Mouse (Mus musculus) C2C12 (cell line): ENCODE results near the gene Crym. TPM values are rescaled to one million over a fixed set of nuclear protein-coding genes. Genes with fewer than 3 reads are reported as not detected.

Source experiments
- H3K27me3 ChIP-seq: one replicate; pipeline ENCODE4 v1.6.1; 2011; ENCODE audit not compliant: control insufficient read depth, insufficient read depth, insufficient read length
- H3K36me3 ChIP-seq: one replicate; pipeline ENCODE4 v1.6.1; 2011; ENCODE audit not compliant: control insufficient read depth, insufficient read depth
- H3K4me3 ChIP-seq: one replicate; pipeline ENCODE4 v1.5.1; 2011; ENCODE audit warnings: mild to moderate bottlenecking, control low read depth; ENCODE audit not compliant: poor library complexity, insufficient read depth, severe bottlenecking
- H3K79me2 ChIP-seq: one replicate; pipeline ENCODE4 v1.6.1; 2011; ENCODE audit not compliant: control insufficient read depth, insufficient read depth
- H3K79me3 ChIP-seq: one replicate; pipeline ENCODE4 v1.6.1; 2011; ENCODE audit warnings: low read depth, control low read depth
- H3ac ChIP-seq: one replicate; pipeline ENCODE3; 2011; ENCODE audit warnings: low read depth; ENCODE audit not compliant: control insufficient read depth, insufficient read length
- CEBPB ChIP-seq: IDR thresholded peaks from one replicate; pipeline ENCODE4 v1.6.1; 2011; ENCODE audit warnings: low read depth, mild to moderate bottlenecking, control low read depth, moderate library complexity
- CTCF ChIP-seq: IDR thresholded peaks from one replicate; pipeline ENCODE4 v1.5.1; 2011; ENCODE audit not compliant: control insufficient read depth, insufficient read depth, insufficient read length
- FOSL1 ChIP-seq: IDR thresholded peaks from one replicate; pipeline ENCODE4 v1.8.0; 2011; ENCODE audit warnings: mild to moderate bottlenecking, low read length; ENCODE audit not compliant: poor library complexity, insufficient read depth, severe bottlenecking
- MAX ChIP-seq: IDR thresholded peaks from one replicate; pipeline ENCODE4 v1.6.1; 2011; ENCODE audit warnings: mild to moderate bottlenecking, control low read depth
- MYOD1 ChIP-seq: IDR thresholded peaks from one replicate; pipeline ENCODE4 v1.6.1; 2011; ENCODE audit warnings: low read depth; ENCODE audit not compliant: control insufficient read depth, insufficient read length
- MYOG ChIP-seq: IDR thresholded peaks from one replicate; pipeline ENCODE4 v1.6.1; 2011; ENCODE audit not compliant: control insufficient read depth, insufficient read length; ENCODE audit errors: extremely low read depth
- USF1 ChIP-seq: IDR thresholded peaks from one replicate; pipeline ENCODE4 v1.6.1; 2011; ENCODE audit warnings: low read depth, mild to moderate bottlenecking, control low read depth, moderate library complexity
- polyA plus RNA-seq: library from polyadenylated mRNA; unstranded; fragments of >200 nt; fragmentation: generic; extraction: Trizol; gene quantifications from one replicate; pipeline ENCODE4 v1.2.1, GENCODE M21; 2012; ENCODE audit warnings: missing spikeins

Crym gene
- polyA plus RNA-seq, 1 experiment: not detected

DNA sequence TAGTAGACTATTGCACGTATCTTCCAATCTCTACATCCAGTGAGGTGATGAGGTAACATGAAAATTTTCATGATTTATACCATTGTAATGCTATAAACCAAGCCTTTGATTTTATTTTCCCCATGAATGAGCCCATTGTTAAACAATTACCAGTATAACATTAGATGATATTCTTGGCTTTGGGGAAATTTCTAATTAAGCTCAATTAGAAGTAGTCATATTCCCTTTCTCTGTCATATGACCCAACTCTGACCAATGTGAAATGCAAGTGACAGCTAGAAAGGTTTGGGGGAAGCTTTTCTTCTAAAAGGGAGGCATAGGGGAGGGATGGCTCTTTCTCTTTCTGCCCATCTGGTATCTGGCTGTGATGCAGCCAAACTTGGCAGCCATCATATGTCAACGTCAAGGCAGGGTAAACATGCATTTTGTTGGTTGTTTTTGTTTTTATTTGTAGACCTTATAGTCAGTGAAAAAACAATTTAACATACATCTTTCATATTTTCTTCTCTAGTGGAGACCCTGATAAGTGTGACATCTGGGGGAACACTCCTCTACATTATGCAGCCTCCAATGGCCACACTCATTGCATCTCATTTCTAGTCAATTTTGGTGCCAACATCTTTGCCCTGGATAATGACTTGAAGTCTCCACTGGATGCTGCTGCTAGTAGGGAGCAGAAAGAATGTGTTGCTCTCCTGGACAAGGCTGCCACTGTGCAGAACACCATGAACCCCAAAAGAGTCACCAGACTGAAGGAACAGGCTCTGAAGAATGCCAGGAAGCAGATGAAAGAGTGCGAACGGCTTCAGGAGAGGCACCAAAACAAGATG is 20.3 kb downstream of the Crym start:
- H3K27me3 ChIP-seq: no peaks in the 10 kb centered on the region
- H3K79me3 ChIP-seq: no peaks in the 10 kb centered on the region
- H3K79me2 ChIP-seq: no peaks in the 10 kb centered on the region
- no peaks in the 10 kb centered on the region for H3K36me3 ChIP-seq
- TF ChIP-seq MYOG (no peak), MAX (no peak), CTCF (no peak), CEBPB (no peak), USF1 (no peak), MYOD1 (no peak)
- H3ac ChIP-seq: no peak overlapping the region
- no peak overlapping the region for H3K4me3 ChIP-seq

DNA sequence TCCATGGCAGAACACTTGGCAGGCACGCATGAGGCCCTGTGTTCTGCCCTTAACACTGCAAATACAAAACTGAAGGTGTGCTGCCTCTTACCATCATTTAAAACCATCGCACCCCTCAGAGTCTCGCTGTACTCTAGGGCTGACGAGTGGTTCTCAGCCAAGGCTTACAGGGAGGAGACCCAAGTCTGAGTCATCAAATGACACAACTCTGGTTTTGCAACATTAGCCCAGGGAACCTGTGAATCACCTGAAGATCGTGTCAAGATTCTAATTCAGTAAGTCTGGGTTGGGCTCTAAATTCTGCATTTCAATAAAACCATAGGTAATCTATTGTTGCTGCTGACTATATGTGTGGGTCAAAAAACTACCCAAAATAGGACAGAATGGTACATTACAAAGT is 21.4 kb downstream of the Crym start:
- Histone ChIP-seq H3ac (no peak overlapping the region), H3K36me3 (no peaks in the 10 kb centered on the region), H3K4me3 (no peak overlapping the region), H3K79me3 (no peaks in the 10 kb centered on the region), H3K27me3 (no peaks in the 10 kb centered on the region), H3K79me2 (no peaks in the 10 kb centered on the region)
- peak; percentile 58 for TF ChIP-seq CEBPB
- no peak for TF ChIP-seq USF1

DNA sequence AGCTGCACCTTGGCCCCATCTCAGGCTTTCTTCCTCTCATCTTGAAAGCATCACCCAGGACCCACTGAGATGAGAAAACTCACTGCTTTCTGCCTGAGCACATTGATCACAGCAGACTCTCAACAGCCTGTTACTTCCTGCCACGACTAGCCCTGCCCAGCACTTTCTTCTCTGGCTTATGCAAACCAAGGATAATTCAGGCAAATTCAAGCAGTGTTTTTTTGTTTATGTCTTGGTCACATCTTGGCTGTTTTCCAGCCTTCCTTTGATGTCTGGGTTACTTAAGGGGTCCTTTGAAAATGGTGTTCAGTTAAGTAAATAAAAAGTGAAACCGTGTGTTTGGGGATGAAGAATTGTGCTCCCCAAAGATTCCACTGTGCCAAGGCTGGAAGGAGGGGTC is 23.0 kb downstream of the Crym start:
- Histone ChIP-seq H3ac (no peak overlapping the region), H3K36me3 (no peaks in the 10 kb centered on the region), H3K79me3 (no peaks in the 10 kb centered on the region), H3K79me2 (no peaks in the 10 kb centered on the region), H3K4me3 (no peak overlapping the region), H3K27me3 (no peaks in the 10 kb centered on the region)
- TF ChIP-seq MAX (no peak), CEBPB (no peak), MYOD1 (no peak), MYOG (no peak), CTCF (no peak), FOSL1 (no peak), USF1 (no peak)

DNA sequence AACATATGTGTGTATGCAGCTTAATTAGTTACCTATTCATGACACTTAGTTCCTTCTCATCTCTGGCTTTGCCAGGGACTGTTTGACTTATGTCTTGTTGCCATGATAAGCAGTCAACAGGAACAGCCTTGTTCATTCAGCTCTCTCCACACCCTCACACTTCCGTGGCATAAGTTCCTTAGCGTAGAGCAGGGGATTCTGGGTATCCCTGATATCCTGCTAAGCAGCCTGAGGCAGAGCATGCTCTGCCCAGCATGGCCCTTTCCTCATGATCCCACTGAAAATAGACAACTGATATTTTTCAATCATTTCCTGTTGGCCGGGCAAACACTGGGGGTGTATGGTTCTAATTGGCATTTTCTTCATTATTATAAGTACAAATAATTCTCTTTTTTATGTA is 24.3 kb downstream of the Crym start:
- Histone ChIP-seq H3K4me3 (no peak overlapping the region), H3ac (no peak overlapping the region), H3K36me3 (no peaks in the 10 kb centered on the region), H3K79me3 (no peaks in the 10 kb centered on the region), H3K79me2 (no peaks in the 10 kb centered on the region), H3K27me3 (no peaks in the 10 kb centered on the region)
- TF ChIP-seq USF1 (no peak), MAX (no peak), MYOD1 (no peak), CTCF (no peak), MYOG (no peak), CEBPB (no peak), FOSL1 (no peak)

DNA sequence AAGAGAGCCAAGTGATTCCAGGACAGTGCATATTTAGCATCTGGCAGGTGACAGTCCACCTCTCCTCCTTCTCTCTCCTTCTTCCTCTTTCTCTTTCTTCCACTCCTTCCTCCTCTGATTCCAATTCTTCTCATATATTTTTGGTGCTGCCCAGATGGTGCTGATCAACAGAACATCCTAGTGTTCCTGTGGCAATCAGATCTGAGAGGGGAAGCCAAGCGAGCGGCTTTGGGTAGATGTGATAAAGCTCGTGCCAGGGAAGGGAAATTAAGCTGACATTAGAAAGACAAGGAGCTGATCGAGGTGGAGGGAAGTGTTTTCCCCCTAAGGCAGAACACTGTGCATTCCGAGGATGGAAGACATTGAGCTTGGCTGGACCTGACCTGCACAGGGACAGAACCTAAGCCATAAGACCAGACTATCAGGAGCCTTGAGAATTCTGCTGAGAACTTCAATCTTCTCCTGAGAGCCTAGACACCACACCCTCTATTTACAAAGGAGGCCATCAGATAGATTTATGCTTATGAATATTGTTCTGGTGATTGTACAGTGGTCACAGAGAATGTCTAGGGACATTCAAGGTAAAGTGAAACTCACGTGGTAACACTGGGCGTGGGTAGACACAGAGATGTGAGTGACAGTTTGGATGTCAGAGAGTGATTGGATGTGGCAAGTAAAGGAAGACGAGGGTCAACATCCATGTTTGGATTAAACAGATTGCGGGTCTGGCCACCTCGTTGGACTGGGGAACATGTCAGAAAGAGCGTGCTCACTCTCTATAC is 27.0 kb downstream of the Crym start:
- TF ChIP-seq MYOD1 (no peak), MYOG (no peak), USF1 (no peak), CTCF (no peak), FOSL1 (no peak), MAX (no peak), CEBPB (no peak)
- no peaks in the 10 kb centered on the region for H3K79me2 ChIP-seq
- H3K4me3 ChIP-seq: no peak overlapping the region
- no peaks in the 10 kb centered on the region for H3K27me3 ChIP-seq
- no peaks in the 10 kb centered on the region for H3K36me3 ChIP-seq
- H3K79me3 ChIP-seq: no peaks in the 10 kb centered on the region
- no peak overlapping the region for H3ac ChIP-seq
